Mouse (Mus musculus): ENCODE measurements around the gene Rtl8b. TPM values are rescaled to one million over a fixed set of nuclear protein-coding genes. Genes with fewer than 3 reads are reported as not detected.
"Not testable (repeated sequence)": the region's sequence is repeated elsewhere in the genome, so short reads cannot be mapped to it uniquely, and the experiment has no call there.

Rtl8b gene
- 38.5 and 42.3 TPM in 2 replicates for polyA plus RNA-seq (2016; fragmentation: Nextera tagmentation; extraction: Ambion mirVana)

DNA sequence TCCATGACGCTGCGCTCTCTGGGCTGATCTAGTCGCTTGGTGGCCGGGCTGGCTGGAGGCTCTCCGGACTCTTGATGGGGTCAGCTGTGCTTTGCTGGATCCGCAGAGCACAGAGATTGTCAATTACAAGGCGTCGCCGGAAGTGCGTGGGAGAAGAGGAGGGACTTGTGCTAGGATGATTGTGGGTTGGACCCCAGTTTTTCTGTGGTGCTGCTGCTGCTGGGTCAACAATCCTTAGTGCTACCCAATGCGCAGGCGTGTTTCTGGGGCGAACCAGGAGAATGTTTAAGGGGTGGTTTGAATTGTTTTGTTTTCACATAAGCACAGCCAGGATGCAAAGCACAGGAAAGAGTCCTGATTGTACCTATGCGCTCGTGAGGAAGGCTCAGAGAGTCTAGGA lies at the start of gene Rtl8b:
Rtl8b (minus strand) TSS at position 115 of the 400 bp plus-strand sequence.
- WGBS: 14% methylated on average over 13 of the region's 15 CpGs
- H3K4me3 ChIP-seq: peak within 1 kb of the TSS; percentile 42
- no peaks in the 10 kb centered on the region for H3K36me3 ChIP-seq (replicated peaks)
- H3K4me1 ChIP-seq: no peaks in the 10 kb centered on the region
- no peaks in the 10 kb centered on the region for H3K9me3 ChIP-seq
- DNase-seq (ENCODE audit: extremely low spot score, low spot score): peak; percentile 78
- H3K27me3 ChIP-seq (ENCODE audit: poor library complexity, severe bottlenecking): no peaks in the 10 kb centered on the region
- peak within 1 kb of the TSS; percentile 79 for H3K27ac ChIP-seq

- no peaks in the 10 kb centered on the region for H3K36me3 ChIP-seq (replicated peaks)
- WGBS: 22% methylated on average over 49 of the region's 49 CpGs
- H3K27ac ChIP-seq: peak overlapping the region; percentile 80
Observed at GRCm38 (mm10) chrX:53716323-53717182, 46.3 kb upstream of the Rtl8b start.

GRCm38 (mm10) chrX:53715942-53716322 lies 45.7 kb upstream of the Rtl8b start:
- Histone ChIP-seq H3K27me3 (ENCODE audit: poor library complexity, severe bottlenecking) (no peaks in the 10 kb centered on the region), H3K27ac (peak overlapping the region; percentile 80), H3K9me3 (no peaks in the 10 kb centered on the region), H3K4me1 (0 out of 2 replicates have a peak, but pooled peaks cover 9% of the 10 kb centered on the region), H3K36me3 (replicated peaks) (no peaks in the 10 kb centered on the region), H3K4me3 (peak overlapping the region; percentile 42)
- DNase-seq (ENCODE audit: extremely low spot score, low spot score): no peak
- 59% methylated on average over 2 of the region's 2 CpGs for WGBS

More at GRCm38 (mm10) chrX:53716323-53717182, 46.3 kb upstream of the Rtl8b start:
- no peaks in the 10 kb centered on the region for H3K9me3 ChIP-seq
- H3K4me3 ChIP-seq: peak overlapping the region; percentile 42
- peak; percentile 60 for DNase-seq (ENCODE audit: extremely low spot score, low spot score)
- no peaks in the 10 kb centered on the region for H3K27me3 ChIP-seq (ENCODE audit: poor library complexity, severe bottlenecking)
- H3K4me1 ChIP-seq: 0 out of 2 replicates have a peak, but pooled peaks cover 9% of the 10 kb centered on the region

DNA sequence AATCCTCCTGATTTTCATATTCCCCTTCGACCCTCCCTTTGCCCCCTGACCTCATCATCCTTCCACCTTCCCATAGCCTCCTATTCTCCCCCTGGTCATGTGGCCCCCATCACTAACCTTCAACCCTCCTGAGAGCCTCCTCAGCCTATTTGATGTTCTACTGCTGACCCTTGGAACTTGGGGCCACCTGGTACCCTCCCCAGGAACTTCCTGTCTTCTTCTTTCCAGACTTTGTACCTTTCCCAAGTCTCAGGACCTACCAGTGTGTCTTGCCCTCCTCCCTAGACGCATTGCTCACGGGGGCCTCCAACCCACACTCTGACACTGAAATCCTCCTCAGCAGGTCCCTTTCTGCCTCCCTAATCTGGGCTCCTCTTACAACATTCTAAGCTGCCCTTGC lies 32.5 kb upstream of the Rtl8b start:
- 91% methylated on average over 3 of the region's 3 CpGs for whole genome bisulfite sequencing

GRCm38 (mm10) chrX:53699225-53699624 lies 29.0 kb upstream of the Rtl8b start:
- 98% methylated on average over 2 of the region's 2 CpGs for WGBS
- Histone ChIP-seq H3K27ac (no peak overlapping the region), H3K4me1 (no peaks in the 10 kb centered on the region), H3K36me3 (replicated peaks) (no peaks in the 10 kb centered on the region), H3K27me3 (ENCODE audit: poor library complexity, severe bottlenecking) (no peaks in the 10 kb centered on the region), H3K4me3 (no peak overlapping the region), H3K9me3 (no peaks in the 10 kb centered on the region)
- DNase-seq (ENCODE audit: extremely low spot score, low spot score): no peak

More for the DNA sequence above, 32.5 kb upstream of the Rtl8b start:
- no peaks in the 10 kb centered on the region for H3K4me1 ChIP-seq
- no peaks in the 10 kb centered on the region for H3K9me3 ChIP-seq
- H3K27ac ChIP-seq: no peak overlapping the region
- no peaks in the 10 kb centered on the region for H3K27me3 ChIP-seq (ENCODE audit: poor library complexity, severe bottlenecking)
- H3K4me3 ChIP-seq: no peak overlapping the region
- no peaks in the 10 kb centered on the region for H3K36me3 ChIP-seq (replicated peaks)
- no peak for DNase-seq (ENCODE audit: extremely low spot score, low spot score)

GRCm38 (mm10) chrX:53694008-53694777 lies 24.0 kb upstream of the Rtl8b start:
- H3K27me3 ChIP-seq (ENCODE audit: poor library complexity, severe bottlenecking): no peaks in the 10 kb centered on the region
- no peaks in the 10 kb centered on the region for H3K9me3 ChIP-seq
- H3K27ac ChIP-seq: no peak overlapping the region
- no peak for DNase-seq (ENCODE audit: extremely low spot score, low spot score)
- no peak overlapping the region for H3K4me3 ChIP-seq
- 86% methylated on average over 9 of the region's 9 CpGs for WGBS
- no peaks in the 10 kb centered on the region for H3K4me1 ChIP-seq
- H3K36me3 ChIP-seq (replicated peaks): no peaks in the 10 kb centered on the region

DNA sequence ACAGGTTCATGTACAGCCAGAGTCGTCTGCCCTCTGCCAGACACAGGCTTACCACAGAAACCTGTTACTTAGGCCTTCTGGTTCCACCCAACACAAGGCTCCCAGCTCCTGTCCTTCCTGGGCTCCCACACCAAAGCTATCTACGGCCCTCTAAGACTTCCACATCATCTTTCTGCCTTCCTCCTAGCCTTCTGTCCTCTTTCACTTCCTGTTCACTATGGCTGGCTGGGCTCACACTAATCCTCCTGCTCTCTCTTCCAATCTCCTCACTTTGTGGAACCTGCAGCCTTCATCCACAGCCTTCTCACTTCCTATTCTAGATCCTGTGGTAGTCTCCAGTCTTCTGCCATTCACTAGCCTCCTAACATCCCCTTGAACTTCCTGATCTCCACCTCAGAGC lies 22.9 kb upstream of the Rtl8b start:
- Histone ChIP-seq H3K4me1 (no peaks in the 10 kb centered on the region), H3K4me3 (no peak overlapping the region), H3K9me3 (no peaks in the 10 kb centered on the region), H3K36me3 (replicated peaks) (no peaks in the 10 kb centered on the region), H3K27me3 (ENCODE audit: poor library complexity, severe bottlenecking) (no peaks in the 10 kb centered on the region), H3K27ac (no peak overlapping the region)
- DNase-seq (ENCODE audit: extremely low spot score, low spot score): no peak
- 71% methylated on average over 2 of the region's 2 CpGs for WGBS

GRCm38 (mm10) chrX:53692065-53692464 lies 21.9 kb upstream of the Rtl8b start:
- no peak overlapping the region for H3K27ac ChIP-seq
- H3K27me3 ChIP-seq (ENCODE audit: poor library complexity, severe bottlenecking): no peaks in the 10 kb centered on the region
- no peaks in the 10 kb centered on the region for H3K36me3 ChIP-seq (replicated peaks)
- no peaks in the 10 kb centered on the region for H3K9me3 ChIP-seq
- H3K4me3 ChIP-seq: no peak overlapping the region
- H3K4me1 ChIP-seq: no peaks in the 10 kb centered on the region
- no peak for DNase-seq (ENCODE audit: extremely low spot score, low spot score)
- WGBS: 82% methylated on average over 2 of the region's 2 CpGs

- not testable (repeated sequence) for DNase-seq (ENCODE audit: extremely low spot score, low spot score); H3K27ac ChIP-seq; H3K36me3 ChIP-seq (replicated peaks); H3K27me3 ChIP-seq (ENCODE audit: poor library complexity, severe bottlenecking); H3K4me1 ChIP-seq; H3K9me3 ChIP-seq; H3K4me3 ChIP-seq
- WGBS: 85% methylated on average over 2 of the region's 4 CpGs
Observed at GRCm38 (mm10) chrX:53684676-53685075, 14.5 kb upstream of the Rtl8b start.

DNA sequence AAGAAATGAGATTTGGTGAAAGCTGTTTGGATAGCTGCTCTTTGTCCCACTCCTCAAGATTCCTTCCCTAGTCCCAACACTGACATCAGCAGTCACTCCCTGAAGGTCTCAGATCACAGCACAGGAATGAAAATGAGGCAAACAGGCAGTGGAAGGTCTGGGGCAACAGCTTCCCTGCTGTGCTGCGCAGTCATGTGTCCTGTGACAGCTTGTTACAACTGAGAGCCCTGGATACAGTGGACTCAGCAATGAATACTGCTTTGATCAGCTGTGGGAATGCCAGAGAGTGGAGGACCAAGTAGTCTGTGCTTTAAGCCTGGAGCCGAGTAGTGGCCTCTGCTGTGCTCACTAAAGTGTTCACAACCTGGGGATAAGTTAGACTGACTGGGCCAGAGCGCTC lies 12.4 kb upstream of the Rtl8b start:
- H3K4me1 ChIP-seq; H3K27ac ChIP-seq; DNase-seq (ENCODE audit: extremely low spot score, low spot score); H3K27me3 ChIP-seq (ENCODE audit: poor library complexity, severe bottlenecking); H3K4me3 ChIP-seq; H3K9me3 ChIP-seq; H3K36me3 ChIP-seq (replicated peaks): not testable (repeated sequence)
- 62% methylated on average over 2 of the region's 3 CpGs for WGBS

DNA sequence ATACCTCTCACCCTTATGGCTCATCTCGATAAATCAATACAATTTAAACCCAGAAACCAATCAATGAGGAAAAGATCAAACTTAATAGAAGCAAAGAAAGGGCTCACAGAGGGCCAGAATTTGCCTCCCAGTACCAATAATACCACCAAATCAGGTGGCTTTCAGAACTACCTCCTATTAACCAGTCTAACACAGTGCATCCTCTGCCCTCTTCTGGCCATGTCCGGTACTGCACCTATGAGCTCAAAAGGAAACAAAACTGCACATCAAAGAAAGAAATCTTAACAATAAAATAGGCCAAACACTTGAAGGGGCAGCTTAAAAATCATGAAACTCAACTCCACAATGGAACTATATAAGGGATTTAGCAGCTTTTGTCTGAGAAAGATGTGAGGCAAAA lies 6.7 kb upstream of the Rtl8b start:
- WGBS: 8% methylated on average over 1 of the region's 2 CpGs
- not testable (repeated sequence) for H3K4me3 ChIP-seq; H3K27me3 ChIP-seq (ENCODE audit: poor library complexity, severe bottlenecking); H3K27ac ChIP-seq; H3K4me1 ChIP-seq; H3K36me3 ChIP-seq (replicated peaks); DNase-seq (ENCODE audit: extremely low spot score, low spot score); H3K9me3 ChIP-seq

DNA sequence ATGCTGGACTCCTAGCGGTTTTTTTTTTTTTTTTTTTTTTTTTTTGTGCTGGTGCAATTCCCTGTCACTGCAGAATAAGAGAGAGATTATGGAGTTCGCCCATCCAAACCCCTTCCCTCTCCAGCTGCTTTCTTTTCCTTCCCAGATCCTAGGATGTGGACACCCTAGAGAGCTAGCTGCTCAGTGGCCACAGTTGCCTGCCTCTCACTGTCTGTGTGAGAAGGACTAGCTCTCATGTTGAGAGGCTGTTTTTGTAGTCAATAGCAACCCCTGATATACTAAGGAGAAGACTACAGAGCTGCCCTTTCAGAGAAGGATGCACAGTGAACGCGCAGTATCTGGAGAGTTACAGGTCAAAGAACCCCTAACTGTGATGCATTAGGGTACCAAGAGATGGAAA lies 488 bp upstream of the Rtl8b start:
- Histone ChIP-seq H3K27ac (peak overlapping the region; percentile 79), H3K4me3 (peak overlapping the region; percentile 42)
- H3K4me1 ChIP-seq; H3K27me3 ChIP-seq (ENCODE audit: poor library complexity, severe bottlenecking); DNase-seq (ENCODE audit: extremely low spot score, low spot score); H3K36me3 ChIP-seq (replicated peaks); H3K9me3 ChIP-seq: not testable (repeated sequence)
- 17% methylated on average over 4 of the region's 4 CpGs for WGBS

All from forebrain, embryonic 10.5 days (tissue).